Mouse (Mus musculus) E14TG2a.4 (cell line): ENCODE results near the gene Olfr113.
"Not testable (repeated sequence)": the region's sequence is repeated elsewhere in the genome, so short reads cannot be mapped to it uniquely, and the experiment has no call there.

Experiments
- H3K27me3 ChIP-seq: 2 replicates; pipeline ENCODE4 v1.6.1; 2014; ENCODE audit warnings: low read length, control low read depth; ENCODE audit not compliant: insufficient read depth
- H3K36me3 ChIP-seq: 2 replicates; pipeline ENCODE4 v1.6.1; 2014; ENCODE audit warnings: low read length, control low read depth; ENCODE audit not compliant: insufficient read depth
- H3K4me1 ChIP-seq: replicated peaks from 2 replicates; pipeline ENCODE4 v1.6.1; 2014; ENCODE audit warnings: low read depth, low read length, control low read depth
- H3K4me3 ChIP-seq: replicated peaks from 2 replicates; pipeline ENCODE4 v1.5.1; 2014; ENCODE audit warnings: mild to moderate bottlenecking, low read length
- H3K9me3 ChIP-seq: 2 replicates; pipeline ENCODE4 v1.6.1; 2014; ENCODE audit warnings: low read length, control low read depth
- CTCF ChIP-seq: conservative IDR thresholded peaks from 2 replicates; pipeline ENCODE4 v1.5.1; 2014; ENCODE audit warnings: low read length
- NANOG ChIP-seq: IDR thresholded peaks from 2 replicates; pipeline ENCODE4 v1.6.1; 2014; ENCODE audit warnings: borderline replicate concordance, low read length, mixed read lengths
- POU5F1 ChIP-seq: IDR thresholded peaks from 2 replicates; pipeline ENCODE4 v1.6.1; 2014; ENCODE audit warnings: low read length, borderline replicate concordance

Olfr113 gene

DNA sequence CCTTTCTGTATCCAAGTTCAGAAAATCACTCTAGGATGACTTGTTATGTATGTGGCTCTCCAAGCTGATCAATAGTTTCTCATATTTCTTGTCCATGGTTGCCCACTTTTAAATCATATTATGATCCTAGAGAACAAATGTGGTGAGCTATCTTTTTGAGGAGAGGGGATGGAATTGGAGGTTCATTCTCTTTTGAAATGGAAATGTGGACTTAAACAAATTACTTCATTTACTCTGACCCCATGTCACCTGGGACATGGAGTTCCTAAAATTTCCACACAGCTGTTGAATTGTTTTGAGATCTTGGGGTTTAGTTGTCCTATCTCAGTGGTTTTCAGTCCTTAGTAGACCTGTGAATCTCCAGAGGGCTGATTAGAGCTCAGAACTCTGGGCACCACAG is at the start of gene Olfr113:
Gene Olfr113 (minus strand): TSS at position 101 of the 400 bp plus-strand sequence.
- Histone ChIP-seq H3K4me1 (no peaks in the 10 kb centered on the region), H3K4me3 (no peak within 1 kb of the TSS), H3K36me3 (no peaks in the 10 kb centered on the region), H3K9me3 (peaks cover 20% of the 10 kb centered on the region), H3K27me3 (no peaks in the 10 kb centered on the region)
- TF ChIP-seq CTCF: no peak
- TF ChIP-seq POU5F1: no peak
- no peak for TF ChIP-seq NANOG

DNA sequence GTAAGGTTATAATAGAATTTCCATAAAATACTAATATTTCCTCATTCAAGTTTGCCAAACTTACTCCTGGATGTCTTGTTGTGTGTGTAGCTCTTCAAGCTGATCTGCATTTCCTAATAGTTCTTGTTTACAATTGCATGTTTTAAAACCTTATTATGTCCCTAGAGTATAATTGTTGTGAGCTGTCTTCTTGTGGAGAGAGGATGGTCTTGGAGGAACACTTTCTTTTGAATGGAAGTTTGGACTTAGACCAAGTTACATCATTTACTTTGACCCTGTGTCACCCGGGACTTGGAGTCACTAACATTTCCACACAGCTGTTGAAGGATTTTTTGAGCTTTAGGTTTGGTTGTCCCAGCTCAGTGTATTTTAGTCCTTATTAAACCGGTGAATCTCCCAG is 49.5 kb upstream of the Olfr113 start, which contains the start of the genes Olfr115 and Olfr116:
Gene Olfr115 (minus strand): TSS at position 101 of the 400 bp plus-strand sequence.
Gene Olfr116 (minus strand): TSS at position 191 of the 400 bp plus-strand sequence.
- Histone ChIP-seq H3K4me3 (no peak within 1 kb of the TSS), H3K9me3 (peaks cover 15% of the 10 kb centered on the region), H3K27me3 (no peaks in the 10 kb centered on the region), H3K4me1 (no peaks in the 10 kb centered on the region), H3K36me3 (no peaks in the 10 kb centered on the region)
- TF ChIP-seq CTCF (no peak), NANOG (no peak), POU5F1 (no peak)

DNA sequence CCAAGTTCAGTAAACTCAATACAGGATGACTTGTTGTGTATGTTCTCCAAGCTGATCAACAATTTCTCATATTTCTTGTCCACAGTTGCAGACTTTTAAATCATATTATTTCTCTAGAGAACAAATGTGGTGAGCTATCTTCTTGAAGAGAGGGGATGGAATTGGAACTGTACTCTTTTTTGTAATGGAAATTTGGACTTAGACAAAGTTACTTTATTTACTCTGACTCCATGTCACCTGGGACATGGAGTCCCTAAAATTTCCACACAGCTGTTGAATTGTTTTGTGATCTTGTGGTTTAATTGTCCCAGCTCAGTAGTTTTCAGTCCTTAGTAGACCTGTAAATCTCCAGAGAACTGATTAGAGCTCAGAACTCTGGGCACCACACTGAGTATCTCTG is 15.2 kb upstream of the Olfr113 start, which contains the start of gene Olfr114:
Gene Olfr114 (minus strand): TSS at position 101 of the 400 bp plus-strand sequence.
- no peak for TF ChIP-seq NANOG
- TF ChIP-seq CTCF: no peak
- no peak for TF ChIP-seq POU5F1
- Histone ChIP-seq H3K4me1 (no peaks in the 10 kb centered on the region), H3K9me3 (no peaks in the 10 kb centered on the region), H3K27me3 (no peaks in the 10 kb centered on the region), H3K4me3 (no peak within 1 kb of the TSS), H3K36me3 (no peaks in the 10 kb centered on the region)

DNA sequence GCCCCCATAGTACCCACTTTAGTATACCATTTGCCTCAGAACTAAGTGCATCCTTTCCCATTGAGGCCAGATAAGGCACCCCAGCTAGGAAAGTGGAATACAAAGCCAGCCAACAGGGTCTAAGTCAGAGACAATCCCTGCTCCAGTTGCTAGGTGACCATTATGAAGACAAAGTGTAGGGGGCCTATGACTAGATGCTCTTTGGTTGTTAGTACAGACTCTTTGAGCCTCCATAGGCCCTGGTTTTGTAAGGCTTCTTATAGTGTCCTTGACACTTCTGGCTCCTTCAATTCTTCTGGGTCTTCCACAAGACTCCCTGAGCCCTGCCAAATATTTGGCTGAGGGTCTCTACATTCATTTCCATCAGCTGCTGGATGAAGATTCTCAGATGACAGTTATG is 8.1 kb downstream of the Olfr113 start, which contains the start of gene Olfr112:
Gene Olfr112 (minus strand): TSS at position 101 of the 400 bp plus-strand sequence.
- Histone ChIP-seq H3K27me3 (no peaks in the 10 kb centered on the region), H3K4me3 (no peak within 1 kb of the TSS), H3K4me1 (no peaks in the 10 kb centered on the region), H3K9me3 (peaks cover 55% of the 10 kb centered on the region), H3K36me3 (no peaks in the 10 kb centered on the region)
- no peak for TF ChIP-seq POU5F1
- TF ChIP-seq CTCF: no peak

DNA sequence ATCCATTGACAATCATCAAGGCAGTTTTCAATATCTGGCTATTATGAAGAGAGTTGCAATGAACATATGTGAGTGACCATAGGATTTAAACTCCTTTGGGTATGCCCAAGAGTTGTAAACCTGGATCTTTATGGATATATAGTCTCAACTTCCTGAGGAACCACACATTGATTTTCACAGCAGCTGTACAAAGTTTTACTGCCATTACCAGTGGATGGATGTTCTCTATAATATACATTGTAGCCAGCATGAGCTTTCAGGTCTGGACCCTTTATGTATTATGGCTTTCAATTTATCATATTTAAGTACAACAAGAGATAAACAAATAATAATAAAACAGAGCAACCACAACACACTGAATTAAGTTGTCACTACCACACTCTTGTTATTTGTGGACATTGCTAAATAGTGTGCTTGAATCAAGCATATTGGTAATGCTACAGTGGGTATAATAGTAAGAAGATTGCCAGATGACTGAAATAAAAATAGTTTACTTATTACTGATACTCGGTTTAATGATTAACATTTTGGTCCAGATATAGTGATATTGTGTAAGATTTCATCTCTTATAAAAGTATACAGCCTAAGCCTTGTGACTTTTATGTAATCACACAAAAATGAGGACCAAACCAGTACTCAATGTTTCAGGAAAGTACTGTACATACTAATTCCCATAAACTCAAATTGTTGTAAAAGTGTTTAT is 18.4 kb downstream of the Olfr113 start:
- TF ChIP-seq CTCF (no peak), NANOG (no peak), POU5F1 (no peak)
- no peaks in the 10 kb centered on the region for H3K36me3 ChIP-seq
- no peaks in the 10 kb centered on the region for H3K4me1 ChIP-seq
- H3K27me3 ChIP-seq: no peaks in the 10 kb centered on the region
- peaks cover 26% of the 10 kb centered on the region for H3K9me3 ChIP-seq
- no peak overlapping the region for H3K4me3 ChIP-seq

DNA sequence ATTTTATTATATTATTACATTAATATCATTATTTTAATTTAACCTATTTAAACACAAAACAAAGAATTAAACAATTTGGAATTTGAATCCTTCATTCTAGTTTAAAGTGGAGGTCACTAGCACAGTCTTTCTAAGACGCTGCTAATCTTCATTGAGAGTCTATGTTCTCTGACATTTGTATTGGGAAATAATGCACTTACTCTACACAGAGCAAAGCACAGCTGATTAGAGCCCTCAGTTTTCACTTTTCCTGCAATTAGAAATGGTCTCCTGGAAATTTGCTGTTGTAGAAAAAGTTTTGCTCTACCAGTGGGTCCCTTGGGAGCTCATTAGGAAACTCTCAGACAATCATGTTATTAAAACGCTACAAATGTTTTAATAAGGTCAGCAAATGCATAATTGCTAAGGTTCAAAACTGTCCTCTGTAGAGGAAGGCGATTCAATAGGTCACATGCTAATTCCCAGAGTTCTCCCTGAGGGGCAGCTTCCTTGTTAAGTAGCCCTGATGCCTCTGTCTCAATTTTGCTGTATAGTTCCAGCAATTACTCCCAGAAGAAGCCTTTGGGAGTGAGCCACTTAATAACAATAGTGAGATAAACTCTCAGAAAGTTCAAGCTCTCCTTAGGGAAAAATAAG is 33.5 kb downstream of the Olfr113 start:
- H3K9me3 ChIP-seq: peaks cover 19% of the 10 kb centered on the region
- no peaks in the 10 kb centered on the region for H3K36me3 ChIP-seq
- no peak overlapping the region for H3K4me3 ChIP-seq
- no peaks in the 10 kb centered on the region for H3K27me3 ChIP-seq
- H3K4me1 ChIP-seq: no peaks in the 10 kb centered on the region
- TF ChIP-seq POU5F1 (no peak), CTCF (no peak), NANOG (no peak)

DNA sequence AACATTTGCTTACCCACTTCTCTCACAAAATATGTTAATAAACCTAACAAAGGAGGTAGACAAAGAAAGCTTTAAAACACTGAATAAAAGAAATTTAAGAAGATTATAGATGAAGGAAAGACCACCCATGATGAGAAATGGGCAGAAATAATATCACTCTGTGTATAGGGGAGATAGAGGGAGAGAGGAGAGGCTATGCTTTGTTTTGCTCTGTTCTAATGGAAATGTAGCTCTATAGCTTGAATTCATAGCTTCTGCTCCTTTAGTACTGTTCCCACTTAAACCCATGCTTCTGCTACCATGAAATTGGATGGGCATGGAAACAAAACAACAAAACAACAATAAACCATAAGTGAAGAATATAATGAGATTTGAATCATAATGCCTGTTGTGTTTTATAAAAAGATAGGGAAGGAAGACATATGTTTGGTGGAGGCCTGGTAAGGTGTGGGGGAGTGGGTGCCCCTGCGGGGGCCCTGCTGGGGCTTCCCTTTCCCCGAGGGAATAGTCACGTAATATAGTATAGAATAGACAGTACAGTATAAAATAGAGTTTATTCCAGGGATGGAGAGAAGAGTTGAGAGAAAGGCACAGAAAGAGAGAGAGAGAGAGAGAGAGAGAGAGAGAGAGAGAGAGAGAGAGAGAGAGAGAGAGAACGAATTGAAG is 35.9 kb downstream of the Olfr113 start:
- no peak for TF ChIP-seq NANOG
- TF ChIP-seq CTCF: no peak
- TF ChIP-seq POU5F1: no peak
- H3K4me3 ChIP-seq: no peak overlapping the region
- no peaks in the 10 kb centered on the region for H3K27me3 ChIP-seq
- peaks cover 35% of the 10 kb centered on the region for H3K9me3 ChIP-seq
- no peaks in the 10 kb centered on the region for H3K4me1 ChIP-seq
- peaks cover 1% of the 10 kb centered on the region; the same call in 1 of the 2 replicates for H3K36me3 ChIP-seq

DNA sequence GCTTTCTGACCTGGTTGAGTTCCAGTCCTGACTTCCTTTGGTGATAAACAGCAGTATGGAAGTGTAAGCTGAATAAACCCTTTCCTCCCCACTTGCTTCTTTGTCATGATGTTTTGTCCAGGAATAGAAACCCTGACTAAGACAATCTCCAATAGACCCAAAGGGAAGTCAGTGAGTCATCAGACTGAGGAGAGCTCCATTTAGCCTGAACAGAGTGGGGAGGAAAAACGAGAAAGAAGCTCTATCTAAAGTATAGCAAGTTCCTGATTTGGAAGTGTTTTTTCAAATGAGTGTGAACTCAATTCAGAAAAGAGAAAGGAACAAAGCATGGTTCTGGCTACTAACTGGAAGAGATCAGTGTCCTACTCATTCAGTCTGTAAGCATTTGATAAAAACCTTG is 39.0 kb downstream of the Olfr113 start:
- not testable (repeated sequence) for H3K4me3 ChIP-seq, H3K27me3 ChIP-seq, H3K4me1 ChIP-seq, H3K36me3 ChIP-seq
- peaks cover 24% of the 10 kb centered on the region for H3K9me3 ChIP-seq
